Mouse (Mus musculus) limb, embryonic 14.5 days (tissue): ENCODE measurements around the gene Atp8b4. TPM values are rescaled to one million over a fixed set of nuclear protein-coding genes. Genes with fewer than 3 reads are reported as not detected.

ENCODE experiments used
- ATAC-seq: fragments of 200-750 bp; cut with Nextera tagmentation; 2 replicates; pipeline ENCODE4 v1.8.0; 2017; ENCODE audit warnings: low read depth, moderate number of reproducible peaks, moderate TSS enrichment; ENCODE audit not compliant: low FRiP score
- DNase-seq: peaks from one replicate; pipeline ENCODE4 v3.0.0-alpha.2; 2015; ENCODE audit warnings: low spot score
- H3K27ac ChIP-seq: fragments of 300-500 bp; sonication (generic); replicated peaks from 2 replicates; pipeline ENCODE4 v1.5.1; 2014; ENCODE audit warnings: low read depth, mild to moderate bottlenecking, low read length, moderate library complexity, mixed read lengths
- H3K27me3 ChIP-seq: fragments of 300-500 bp; sonication (generic); 2 replicates; pipeline ENCODE4 v1.6.1; 2014; ENCODE audit warnings: low read length, mixed read lengths; ENCODE audit not compliant: control insufficient read depth, insufficient read depth
- H3K36me3 ChIP-seq: fragments of 300-500 bp; sonication (generic); 2 replicates; pipeline ENCODE4 v1.6.1; 2014; ENCODE audit warnings: mild to moderate bottlenecking, low read length, moderate library complexity, mixed read lengths; ENCODE audit not compliant: control insufficient read depth, insufficient read depth
- H3K4me1 ChIP-seq: fragments of 300-500 bp; sonication (generic); 2 replicates; pipeline ENCODE4 v1.6.1; 2014; ENCODE audit warnings: antibody characterized with exemption, low read length, mixed read lengths; ENCODE audit not compliant: control insufficient read depth, insufficient read depth
- H3K4me2 ChIP-seq: fragments of 300-500 bp; sonication (generic); replicated peaks from 2 replicates; pipeline ENCODE4 v1.6.1; 2014; ENCODE audit warnings: low read depth, mild to moderate bottlenecking, low read length, moderate library complexity; ENCODE audit not compliant: severe bottlenecking
- H3K4me3 ChIP-seq: fragments of 300-500 bp; sonication (generic); replicated peaks from 2 replicates; pipeline ENCODE4 v1.5.1; 2014; ENCODE audit warnings: low read length
- H3K9ac ChIP-seq: fragments of 300-500 bp; sonication (generic); 2 replicates; pipeline ENCODE4 v1.6.1; 2014; ENCODE audit warnings: mild to moderate bottlenecking, low read depth, low read length, moderate library complexity; ENCODE audit not compliant: severe bottlenecking
- H3K9me3 ChIP-seq: fragments of 300-500 bp; sonication (generic); 2 replicates; pipeline ENCODE4 v1.6.1; 2016; ENCODE audit warnings: low read length; ENCODE audit not compliant: control insufficient read depth
- POLR2A ChIP-seq: fragments of 200-500 bp; IDR thresholded peaks from 2 replicates; pipeline ENCODE4 v1.8.0; 2012; ENCODE audit warnings: inconsistent platforms, mild to moderate bottlenecking, moderate library complexity, borderline replicate concordance; ENCODE audit not compliant: insufficient read depth, insufficient read length; ENCODE audit errors: extremely low read depth
- WGBS: fragments of 180-500 bp; shearing (Covaris S2); extraction: QIAGEN DNeasy Blood & Tissue Kit; methylation state at CpG from one replicate; pipeline ENCODE4 v1.1.7; 2014; 5-methylcytosine and 5-hydroxymethylcytosine counted together
- polyA plus RNA-seq, 2 experiments: library from polyadenylated mRNA; depleted of rRNA in 1 of 2; stranded (reverse) in 1 of 2; unstranded in 1 of 2; fragments of >200 nt; fragmentation: Nextera tagmentation in 1 of 2; extraction: Ambion mirVana in 1 of 2; gene quantifications; 2 replicates each; pipeline versions ENCODE4 v1.2.1 to v1.2.3; 2012 to 2014

The Atp8b4 gene
- polyA plus RNA-seq, 2 experiments: 0.36 to 0.40 TPM

GRCm38 (mm10) chr2:126363050-126363744 lies 137.3 kb downstream of the Atp8b4 start:
- TF ChIP-seq POLR2A: no peak
- DNase-seq (peak; percentile 87), ATAC-seq (peak; percentile 71; the same call in 1 of the 2 replicates)
- H3K9me3 ChIP-seq: no peaks in the 10 kb centered on the region
- no peak overlapping the region for H3K27ac ChIP-seq
- WGBS: 47% methylated on average over 7 of the region's 7 CpGs
- H3K36me3 ChIP-seq: no peaks in the 10 kb centered on the region
- no peak overlapping the region for H3K4me3 ChIP-seq
- H3K4me2 ChIP-seq: no peak overlapping the region
- no peaks in the 10 kb centered on the region for H3K27me3 ChIP-seq
- no peak overlapping the region for H3K9ac ChIP-seq
- H3K4me1 ChIP-seq: no peaks in the 10 kb centered on the region

- no peak overlapping the region for H3K9ac ChIP-seq
- no peak for TF ChIP-seq POLR2A
- DNase-seq: no peak
- H3K27me3 ChIP-seq: no peaks in the 10 kb centered on the region
- no peaks in the 10 kb centered on the region for H3K4me1 ChIP-seq
- H3K9me3 ChIP-seq: no peaks in the 10 kb centered on the region
- 0 out of 2 replicates have a peak overlapping the region, but pooled peaks have one; percentile 15 for H3K27ac ChIP-seq
- H3K4me3 ChIP-seq: no peak overlapping the region
- no peaks in the 10 kb centered on the region for H3K36me3 ChIP-seq
- no peak overlapping the region for H3K4me2 ChIP-seq
- WGBS: 63% methylated on average over 21 of the region's 21 CpGs
- ATAC-seq: no peak
Measured at GRCm38 (mm10) chr2:126361131-126361810, 139.2 kb downstream of the Atp8b4 start.

- Histone ChIP-seq H3K4me3 (no peak overlapping the region), H3K9me3 (no peaks in the 10 kb centered on the region), H3K9ac (no peak overlapping the region), H3K27ac (0 out of 2 replicates have a peak overlapping the region, but pooled peaks have one; percentile 3), H3K4me2 (no peak overlapping the region), H3K27me3 (no peaks in the 10 kb centered on the region), H3K36me3 (no peaks in the 10 kb centered on the region), H3K4me1 (no peaks in the 10 kb centered on the region)
- ATAC-seq: peak; percentile 64; the same call in 1 of the 2 replicates
- WGBS: 43% methylated on average over 6 of the region's 6 CpGs
- TF ChIP-seq POLR2A: no peak
- DNase-seq: peak; percentile 66
Measured at GRCm38 (mm10) chr2:126360688-126361087, 139.8 kb downstream of the Atp8b4 start.

- no peaks in the 10 kb centered on the region for H3K27me3 ChIP-seq
- no peak overlapping the region for H3K4me2 ChIP-seq
- no peak for TF ChIP-seq POLR2A
- ATAC-seq (no peak), DNase-seq (no peak)
- H3K36me3 ChIP-seq: no peaks in the 10 kb centered on the region
- H3K27ac ChIP-seq: no peak overlapping the region
- no peaks in the 10 kb centered on the region for H3K9me3 ChIP-seq
- WGBS: 86% methylated on average over 3 of the region's 3 CpGs
- H3K9ac ChIP-seq: no peak overlapping the region
- H3K4me1 ChIP-seq: no peaks in the 10 kb centered on the region
- H3K4me3 ChIP-seq: no peak overlapping the region
Measured at GRCm38 (mm10) chr2:126359965-126360364, 140.5 kb downstream of the Atp8b4 start.

GRCm38 (mm10) chr2:126359278-126359677 lies 141.2 kb downstream of the Atp8b4 start:
- Histone ChIP-seq H3K27me3 (no peaks in the 10 kb centered on the region), H3K4me3 (no peak overlapping the region), H3K4me2 (no peak overlapping the region), H3K36me3 (no peaks in the 10 kb centered on the region), H3K9me3 (no peaks in the 10 kb centered on the region), H3K27ac (no peak overlapping the region), H3K9ac (no peak overlapping the region), H3K4me1 (no peaks in the 10 kb centered on the region)
- DNase-seq: no peak
- no peak for TF ChIP-seq POLR2A
- 95% methylated on average over 1 of the region's 1 CpGs for WGBS
- no peak for ATAC-seq
